Mouse (Mus musculus): Measurements from ENCODE around the gene Ubap1.

Ubap1 gene

GRCm38 (mm10) chr4:41357154-41357553 lies 8.4 kb downstream of the Ubap1 start:
- no peak for DNase-seq (ENCODE audit: low spot score in 2 of 2)

GRCm38 (mm10) chr4:41358669-41359068 lies 9.9 kb downstream of the Ubap1 start:
- DNase-seq (ENCODE audit: low spot score in 2 of 2), result no peak

- no peak for DNase-seq (ENCODE audit: low spot score in 2 of 2)
These were observed 10.6 kb downstream of the Ubap1 start for GRCm38 (mm10) chr4:41359358-41359757.

GRCm38 (mm10) chr4:41361059-41361458 lies 12.3 kb downstream of the Ubap1 start:
- no peak for DNase-seq (ENCODE audit: low spot score in 2 of 2)

GRCm38 (mm10) chr4:41368198-41368597 lies 19.4 kb downstream of the Ubap1 start:
- no peak for DNase-seq (ENCODE audit: low spot score in 2 of 2)

GRCm38 (mm10) chr4:41369702-41370437 lies 21.1 kb downstream of the Ubap1 start:
- DNase-seq (ENCODE audit: low spot score in 2 of 2), result no peak

- DNase-seq (ENCODE audit: low spot score in 2 of 2), result no peak
These were observed 28.8 kb downstream of the Ubap1 start for GRCm38 (mm10) chr4:41377567-41377966.

- DNase-seq (ENCODE audit: low spot score in 2 of 2), result no peak
These were observed 32.6 kb downstream of the Ubap1 start for GRCm38 (mm10) chr4:41381213-41381950.

- DNase-seq (ENCODE audit: low spot score in 2 of 2), result no peak
These were observed 37.7 kb downstream of the Ubap1 start for GRCm38 (mm10) chr4:41386412-41386975.

- DNase-seq (ENCODE audit: low spot score in 2 of 2), result no peak
These were observed 39.1 kb downstream of the Ubap1 start for GRCm38 (mm10) chr4:41387755-41388469.

GRCm38 (mm10) chr4:41388616-41389015 lies 39.8 kb downstream of the Ubap1 start:
- DNase-seq (ENCODE audit: low spot score in 2 of 2), result no peak

- no peak for DNase-seq (ENCODE audit: low spot score in 2 of 2)
These were observed 40.4 kb downstream of the Ubap1 start for GRCm38 (mm10) chr4:41389240-41389639.

- peak; percentile 77 to 82 for DNase-seq (ENCODE audit: low spot score in 2 of 2)
These were observed 41.3 kb downstream of the Ubap1 start for GRCm38 (mm10) chr4:41390122-41390521.

GRCm38 (mm10) chr4:41391015-41391414 lies 42.2 kb downstream of the Ubap1 start:
- no peak for DNase-seq (ENCODE audit: low spot score in 2 of 2)

- DNase-seq (ENCODE audit: low spot score in 2 of 2), result no peak
These were observed 45.9 kb downstream of the Ubap1 start for GRCm38 (mm10) chr4:41394651-41395050.

- no peak for DNase-seq (ENCODE audit: low spot score in 2 of 2)
These were observed 49.6 kb downstream of the Ubap1 start for GRCm38 (mm10) chr4:41398353-41398752.

- no peak for DNase-seq (ENCODE audit: low spot score in 2 of 2)
These were observed 51.1 kb downstream of the Ubap1 start for GRCm38 (mm10) chr4:41399904-41400303.

- DNase-seq (ENCODE audit: low spot score in 2 of 2), result no peak
These were observed 52.4 kb downstream of the Ubap1 start for GRCm38 (mm10) chr4:41401167-41401566.

- no peak for DNase-seq (ENCODE audit: low spot score in 2 of 2)
These were observed 52.8 kb downstream of the Ubap1 start for GRCm38 (mm10) chr4:41401573-41401972.

- no peak for DNase-seq (ENCODE audit: low spot score in 2 of 2)
These were observed 57.8 kb downstream of the Ubap1 start for GRCm38 (mm10) chr4:41406597-41406996.

- no peak for DNase-seq (ENCODE audit: low spot score in 2 of 2)
These were observed 58.6 kb downstream of the Ubap1 start for GRCm38 (mm10) chr4:41407353-41407752.

GRCm38 (mm10) chr4:41409341-41409740 lies 60.5 kb downstream of the Ubap1 start:
- DNase-seq (ENCODE audit: low spot score in 2 of 2), result no peak
